Mouse (Mus musculus) liver, adult (tissue): ENCODE measurements around the gene Tgfbr1.

Source experiments
- GATA4 ChIP-seq: IDR thresholded peaks from 2 replicates; pipeline ENCODE4 v1.6.1; 2014; ENCODE audit warnings: mild to moderate bottlenecking, low read length; ENCODE audit not compliant: insufficient replicate concordance

Gene Tgfbr1

GRCm38 (mm10) chr4:47352803-47353388, at the start of gene Tgfbr1:
TSS of gene Tgfbr1 (plus strand) at chr4:47353222.
- no peak for TF ChIP-seq GATA4

- no peak for TF ChIP-seq GATA4
These were observed 49.6 kb upstream of the Tgfbr1 start for GRCm38 (mm10) chr4:47303340-47303998.

- no peak for TF ChIP-seq GATA4
These were observed 43.0 kb upstream of the Tgfbr1 start for GRCm38 (mm10) chr4:47309886-47310625.

GRCm38 (mm10) chr4:47310812-47311211, 42.2 kb upstream of the Tgfbr1 start:
- TF ChIP-seq GATA4 = no peak

GRCm38 (mm10) chr4:47311467-47311866, 41.6 kb upstream of the Tgfbr1 start:
- no peak for TF ChIP-seq GATA4

GRCm38 (mm10) chr4:47311929-47312328, 41.1 kb upstream of the Tgfbr1 start:
- no peak for TF ChIP-seq GATA4

- no peak for TF ChIP-seq GATA4
These were observed 40.3 kb upstream of the Tgfbr1 start for GRCm38 (mm10) chr4:47312676-47313075.

- no peak for TF ChIP-seq GATA4
These were observed 39.2 kb upstream of the Tgfbr1 start for GRCm38 (mm10) chr4:47313710-47314410.

- TF ChIP-seq GATA4 = no peak
These were observed 37.6 kb upstream of the Tgfbr1 start for GRCm38 (mm10) chr4:47315458-47315857.

- TF ChIP-seq GATA4 = no peak
These were observed 36.6 kb upstream of the Tgfbr1 start for GRCm38 (mm10) chr4:47316432-47316831.

GRCm38 (mm10) chr4:47319561-47320321, 33.3 kb upstream of the Tgfbr1 start:
- no peak for TF ChIP-seq GATA4

GRCm38 (mm10) chr4:47322315-47322714, 30.7 kb upstream of the Tgfbr1 start:
- no peak for TF ChIP-seq GATA4

- no peak for TF ChIP-seq GATA4
These were observed 28.8 kb upstream of the Tgfbr1 start for GRCm38 (mm10) chr4:47324206-47324605.

GRCm38 (mm10) chr4:47327782-47328181, 25.2 kb upstream of the Tgfbr1 start:
- TF ChIP-seq GATA4 = no peak

- TF ChIP-seq GATA4 = no peak
These were observed 23.7 kb upstream of the Tgfbr1 start for GRCm38 (mm10) chr4:47329285-47329684.
